Mouse (Mus musculus) lung, postnatal 25 days (tissue): ENCODE data around the gene Olfr1367.

Experiments used
- DNase-seq: peaks from one replicate; pipeline ENCODE4 v3.0.0; 2022; ENCODE audit warnings: low spot score

The Olfr1367 gene

DNA sequence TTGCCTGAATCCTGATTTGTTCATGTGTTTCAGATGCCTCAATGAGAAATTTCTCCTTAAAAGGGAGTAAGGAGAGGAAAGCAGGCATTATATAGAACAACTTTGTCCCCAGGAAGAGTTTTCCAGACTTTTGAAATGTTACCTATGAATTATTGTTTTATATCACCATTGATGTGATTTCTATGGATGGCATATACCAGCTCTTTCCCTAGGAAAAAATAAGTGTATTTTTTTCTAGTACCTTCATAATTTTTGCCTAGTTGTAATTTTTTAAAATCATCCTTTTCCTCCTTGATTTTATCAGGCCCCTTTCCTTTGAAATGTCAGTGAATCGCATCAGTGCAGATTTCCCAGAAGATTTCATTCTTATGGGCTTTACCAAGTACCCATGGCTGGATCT lies at the start of gene Olfr1367:
Gene Olfr1367 (plus strand): TSS at position 301 of the 400 bp plus-strand sequence.
- DNase-seq: no peak

DNA sequence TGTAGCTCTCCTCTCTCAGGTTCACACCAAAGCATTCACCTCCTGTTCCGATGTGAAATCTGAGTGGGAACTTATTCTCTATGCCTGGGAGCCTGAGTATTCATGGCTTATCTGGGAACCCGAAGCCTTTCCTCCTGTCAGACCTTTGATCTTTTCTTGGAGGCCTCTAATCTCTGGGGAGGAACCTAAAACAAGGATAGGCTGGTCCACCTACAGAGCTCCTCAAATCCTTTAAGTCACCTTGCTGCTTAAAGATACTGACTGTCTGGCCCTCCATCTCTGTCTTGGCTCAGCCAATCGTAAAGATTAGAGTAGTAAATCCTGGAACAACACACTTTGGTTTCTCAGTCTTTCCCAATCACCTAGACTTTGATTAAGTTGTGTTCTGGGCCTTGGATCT lies 48.2 kb upstream of the Olfr1367 start:
- DNase-seq: no peak

DNA sequence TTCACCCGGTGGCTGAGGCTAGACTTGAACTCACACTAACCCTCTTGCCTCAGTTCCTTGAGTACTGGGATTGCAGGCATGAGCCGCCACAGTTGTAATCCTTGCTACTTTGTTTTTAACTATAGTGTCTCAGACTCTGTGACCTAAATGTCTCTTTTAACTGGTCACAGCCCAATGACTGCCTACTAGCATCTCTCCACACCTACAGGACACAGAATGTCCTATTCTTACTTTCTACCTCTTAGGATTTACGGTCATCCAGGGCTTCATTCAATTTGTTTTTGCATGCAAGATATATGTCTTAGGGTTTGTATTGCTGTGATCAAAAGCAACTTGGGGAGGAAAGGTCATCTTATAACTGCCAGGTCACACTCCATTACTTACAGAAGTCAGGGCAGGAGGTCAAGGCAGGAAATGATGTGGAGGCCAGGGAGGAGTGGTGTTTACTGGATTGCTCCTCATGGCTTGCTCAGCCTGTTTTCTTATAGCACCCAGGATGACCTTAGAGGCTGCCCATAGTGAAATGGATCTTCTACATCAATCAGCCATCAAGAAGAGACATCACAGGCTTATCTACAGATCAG lies 42.1 kb upstream of the Olfr1367 start:
- no peak for DNase-seq

- DNase-seq: no peak
Observed at GRCm38 (mm10) chr13:21309788-21310187, 36.9 kb upstream of the Olfr1367 start.

- DNase-seq: no peak
Observed at GRCm38 (mm10) chr13:21311926-21312325, 34.8 kb upstream of the Olfr1367 start, which contains the start of gene Gpx6. TSS of gene Gpx6 (plus strand) at chr13:21312125.

DNA sequence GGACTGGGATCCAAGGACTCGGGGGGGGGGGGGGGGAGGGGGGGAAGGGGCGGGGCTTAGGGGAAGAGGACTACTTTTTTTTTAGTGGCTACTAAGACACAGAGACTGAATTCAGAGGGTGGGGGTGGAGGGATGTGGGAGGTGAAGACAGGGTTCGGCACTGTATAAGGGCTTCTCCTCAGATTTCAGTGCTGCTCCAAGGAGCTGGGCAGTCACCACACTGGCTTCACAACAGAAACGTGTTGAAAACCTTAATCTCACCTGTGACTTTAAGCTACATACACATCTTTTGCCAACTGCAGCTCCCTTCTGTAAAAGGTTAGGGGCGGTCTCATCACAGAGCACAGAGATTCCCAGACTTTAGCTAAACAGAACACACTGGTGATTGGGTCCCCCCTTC lies 33.9 kb upstream of the Olfr1367 start:
- no peak for DNase-seq

DNA sequence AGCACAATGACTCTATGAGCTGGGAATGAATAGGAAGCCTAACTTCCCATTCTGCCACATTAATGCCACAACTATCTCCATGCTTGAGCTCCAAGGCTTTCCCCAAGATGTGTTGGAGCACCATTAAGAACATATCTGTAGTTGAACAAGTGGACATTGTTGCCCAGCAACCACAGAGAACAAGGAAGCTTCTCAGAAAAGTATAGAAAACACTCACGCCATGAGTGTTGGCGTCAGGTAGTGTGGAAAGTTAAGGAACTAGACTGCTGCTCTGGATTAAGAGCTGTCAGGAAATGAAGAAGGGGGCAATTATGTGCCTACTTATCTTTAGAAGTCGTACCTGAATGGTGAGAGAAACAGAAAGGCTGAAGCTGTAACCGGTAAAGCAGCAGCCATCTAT lies 32.8 kb upstream of the Olfr1367 start:
- no peak for DNase-seq

DNA sequence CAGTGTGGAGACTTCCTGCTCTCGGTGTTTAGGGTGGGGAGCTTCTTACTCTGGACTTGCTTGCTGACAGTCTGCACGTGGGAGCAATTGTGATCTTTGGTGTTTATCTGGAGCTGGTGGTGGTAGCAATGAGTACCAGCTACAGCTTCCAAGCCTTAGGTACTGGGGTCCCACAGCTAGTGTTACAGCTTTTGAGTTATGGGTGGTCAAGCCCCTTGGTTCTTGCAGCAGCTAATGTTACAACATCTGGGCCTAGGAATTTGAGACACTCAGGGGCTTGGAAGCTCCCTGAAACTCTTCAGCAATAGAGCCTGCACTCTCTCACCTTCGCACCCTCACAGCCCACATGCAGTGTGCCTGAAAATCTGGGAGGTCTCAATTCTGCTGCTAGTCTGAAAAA lies 26.4 kb upstream of the Olfr1367 start:
- no peak for DNase-seq

DNA sequence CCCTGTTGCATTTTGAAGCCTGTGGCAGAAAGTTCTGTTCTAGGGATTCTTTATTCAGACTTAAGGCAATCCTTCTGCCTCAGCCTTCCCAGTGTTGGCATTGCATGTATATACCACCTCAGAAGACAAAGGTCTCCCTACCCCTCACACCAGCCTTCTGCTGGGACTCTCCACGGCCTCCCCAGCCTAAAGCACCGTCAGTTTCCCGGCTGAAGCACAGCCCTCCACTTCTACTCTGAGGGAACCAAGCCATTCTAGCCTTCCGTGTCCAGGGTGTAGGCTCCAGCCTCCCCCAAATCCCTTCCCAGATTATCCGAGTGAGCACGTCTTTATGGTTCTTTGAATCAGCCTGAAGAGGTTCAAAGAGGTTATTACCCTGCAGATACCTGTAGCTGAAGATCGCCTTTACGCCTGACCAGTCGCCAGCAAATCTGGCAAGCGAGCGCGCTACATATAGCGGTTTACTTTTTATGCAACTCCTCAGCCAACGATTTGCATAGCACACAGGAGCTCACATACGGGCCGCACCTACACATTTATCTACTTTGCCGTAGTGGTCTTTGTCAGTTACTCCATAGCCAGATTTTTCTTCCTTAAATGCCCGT lies 24.7 kb upstream of the Olfr1367 start:
- no peak for DNase-seq

- DNase-seq: no peak
Observed at GRCm38 (mm10) chr13:21322509-21323375, 24.0 kb upstream of the Olfr1367 start.

DNA sequence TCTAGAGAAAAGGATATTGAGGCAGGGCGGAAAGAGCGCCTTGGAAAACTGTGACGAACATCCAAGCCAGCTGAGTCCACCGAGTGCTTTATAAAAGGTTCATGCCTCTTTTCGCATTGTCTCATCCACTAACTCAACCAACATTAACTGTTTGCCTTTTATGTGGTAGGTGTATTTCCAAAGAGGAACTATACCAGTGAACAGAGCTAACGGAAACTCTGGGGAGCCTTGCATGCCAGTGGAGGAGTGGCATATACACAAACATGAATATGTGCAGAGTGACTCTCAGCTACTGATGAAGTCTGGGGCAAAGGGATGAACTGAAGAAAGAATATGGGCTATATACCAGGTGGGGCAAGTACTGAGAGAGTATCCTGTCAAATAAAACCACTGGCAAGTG lies 23.3 kb upstream of the Olfr1367 start:
- DNase-seq: no peak

DNA sequence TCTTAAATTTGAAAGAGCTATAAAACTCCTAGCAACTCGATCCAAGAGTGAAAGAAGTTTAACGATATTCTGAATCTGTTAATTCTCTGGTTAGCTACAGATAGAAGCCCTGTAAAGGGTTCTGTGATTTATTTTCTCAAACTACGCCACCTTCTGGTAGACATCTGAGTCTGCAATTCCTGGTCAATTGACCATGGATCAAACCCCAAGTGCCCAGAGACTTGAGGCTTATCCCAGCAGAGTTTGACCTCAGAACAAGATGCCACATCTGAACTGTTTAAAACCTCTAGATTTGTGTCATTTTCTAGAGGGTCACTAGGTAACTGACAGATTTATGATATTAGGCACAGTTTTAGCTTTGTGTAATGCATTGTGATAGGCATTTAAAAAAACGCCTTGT lies 20.5 kb upstream of the Olfr1367 start:
- DNase-seq: peak; percentile 29

DNA sequence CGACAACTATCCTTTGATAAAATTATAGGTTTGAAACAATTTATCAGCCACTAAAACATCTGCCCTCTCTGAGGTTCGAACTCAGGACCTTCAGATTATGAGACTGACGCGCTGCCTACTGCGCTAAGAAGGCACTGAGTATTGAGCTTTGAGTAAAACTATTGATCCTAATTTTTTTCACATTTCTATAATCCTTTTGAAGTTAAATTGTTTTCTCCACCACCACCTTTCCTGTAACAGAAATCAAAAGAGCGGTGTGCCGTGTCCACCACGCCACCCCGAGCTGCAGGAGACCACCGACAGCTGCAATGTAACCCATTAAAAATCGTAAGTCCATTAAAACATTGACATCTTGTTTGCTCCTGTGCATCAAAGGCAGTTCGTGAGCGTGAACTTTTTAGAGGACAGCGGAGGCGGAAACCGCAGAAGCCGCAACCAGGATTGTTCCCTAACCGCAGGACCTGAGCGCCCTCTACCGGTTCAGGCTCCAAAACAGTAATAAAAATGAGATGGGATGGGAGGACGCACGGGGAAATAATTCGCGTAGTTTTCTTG lies 20.0 kb upstream of the Olfr1367 start:
- peak; percentile 82 for DNase-seq

- no peak for DNase-seq
Observed at GRCm38 (mm10) chr13:21327424-21327823, 19.3 kb upstream of the Olfr1367 start.

- DNase-seq: no peak
Observed at GRCm38 (mm10) chr13:21350593-21350992, 3.9 kb downstream of the Olfr1367 start.

DNA sequence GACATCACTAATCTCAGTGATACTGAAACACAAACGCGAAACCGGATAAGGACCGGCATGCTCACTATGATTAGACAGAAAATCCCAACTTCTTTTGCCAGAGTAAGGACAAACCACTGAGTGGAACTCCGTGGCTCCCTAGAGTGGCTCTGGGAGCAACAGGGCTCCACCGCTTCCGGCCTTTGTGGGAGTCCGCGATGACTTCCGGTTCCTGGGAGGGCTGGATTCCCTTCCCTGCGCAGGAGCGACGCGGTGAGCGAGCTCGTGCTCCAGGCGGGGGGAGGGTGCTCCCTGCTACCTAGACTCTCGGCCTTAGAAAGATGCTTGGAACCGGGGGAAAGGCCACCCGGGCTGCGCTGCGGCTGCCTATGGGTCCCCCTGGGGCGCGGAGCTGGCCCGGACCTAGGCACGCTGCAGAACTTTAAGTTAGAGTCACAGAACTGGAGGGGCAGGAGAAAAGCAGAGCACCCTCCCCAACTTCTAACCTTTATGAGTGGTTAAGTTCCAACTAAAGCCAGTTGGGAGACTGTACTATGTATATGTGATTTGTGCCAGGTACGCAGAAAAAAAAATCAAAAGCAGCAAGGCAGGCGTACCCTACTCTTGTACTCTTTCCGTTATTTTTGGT lies 16.0 kb downstream of the Olfr1367 start, which contains the start of gene Zscan12:
Gene Zscan12 (plus strand): TSS at position 200 of the 628 bp plus-strand sequence.
- DNase-seq: peak; percentile 94

GRCm38 (mm10) chr13:21363719-21364118 lies 17.0 kb downstream of the Olfr1367 start:
- DNase-seq: no peak

DNA sequence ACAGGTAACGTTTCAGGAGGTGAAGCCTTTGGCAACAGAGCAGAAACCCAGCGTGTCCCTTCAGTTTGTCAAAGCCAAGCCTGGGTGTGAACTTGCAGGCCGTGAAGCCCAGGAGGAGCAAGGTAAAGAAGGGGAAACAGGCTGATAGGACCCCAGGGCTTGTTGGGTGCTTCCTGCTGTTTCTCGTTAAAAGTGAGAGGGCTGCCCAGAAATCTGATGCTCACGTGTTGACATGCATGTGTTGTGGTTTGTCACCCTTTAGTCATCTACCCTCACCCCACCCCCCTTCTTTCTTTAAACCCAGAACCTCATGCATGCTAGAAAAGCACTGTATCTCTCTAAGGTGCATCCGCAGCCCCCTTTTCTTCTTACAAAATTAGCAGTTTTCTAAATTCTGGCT lies 19.9 kb downstream of the Olfr1367 start:
- DNase-seq: no peak

DNA sequence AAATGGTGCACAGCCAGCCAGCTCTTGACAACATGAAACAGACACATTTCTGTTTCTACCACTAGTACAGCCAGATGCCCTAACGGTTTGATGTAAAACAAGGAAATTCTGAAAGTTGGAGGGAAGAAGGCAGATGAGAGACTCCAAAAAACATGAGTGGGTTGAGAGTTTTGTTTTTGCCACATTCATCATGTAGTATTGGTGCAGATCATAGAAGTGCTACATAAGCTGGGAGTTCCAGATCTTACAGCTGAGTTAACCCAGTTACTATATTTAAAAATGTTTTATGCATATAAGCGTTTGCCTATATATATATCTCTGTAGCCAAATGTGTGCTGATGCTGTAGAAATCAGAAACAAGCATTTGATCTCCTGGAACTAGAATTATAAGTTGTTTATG lies 26.0 kb downstream of the Olfr1367 start:
- no peak for DNase-seq

- no peak for DNase-seq
Observed at GRCm38 (mm10) chr13:21377773-21378172, 31.1 kb downstream of the Olfr1367 start.

DNA sequence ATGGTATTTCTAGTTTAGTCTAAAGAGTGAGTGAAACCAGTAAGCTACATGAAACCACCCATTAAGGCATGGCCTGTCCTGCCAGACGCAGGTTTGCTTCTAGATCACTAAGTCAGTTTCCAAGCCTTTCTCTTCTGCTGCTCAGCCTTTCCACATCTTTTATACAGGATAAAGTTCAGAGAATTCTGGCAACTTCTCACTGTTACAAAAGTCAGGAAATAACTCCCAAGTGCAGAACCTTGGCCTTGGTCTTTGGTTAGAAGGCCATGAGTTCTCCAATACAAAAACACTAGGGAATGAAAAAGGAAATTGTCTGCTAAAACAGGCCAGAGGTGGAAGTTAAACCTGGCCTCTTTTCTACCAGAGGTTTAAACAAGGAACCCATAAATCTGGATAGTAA lies 48.5 kb downstream of the Olfr1367 start:
- no peak for DNase-seq

DNA sequence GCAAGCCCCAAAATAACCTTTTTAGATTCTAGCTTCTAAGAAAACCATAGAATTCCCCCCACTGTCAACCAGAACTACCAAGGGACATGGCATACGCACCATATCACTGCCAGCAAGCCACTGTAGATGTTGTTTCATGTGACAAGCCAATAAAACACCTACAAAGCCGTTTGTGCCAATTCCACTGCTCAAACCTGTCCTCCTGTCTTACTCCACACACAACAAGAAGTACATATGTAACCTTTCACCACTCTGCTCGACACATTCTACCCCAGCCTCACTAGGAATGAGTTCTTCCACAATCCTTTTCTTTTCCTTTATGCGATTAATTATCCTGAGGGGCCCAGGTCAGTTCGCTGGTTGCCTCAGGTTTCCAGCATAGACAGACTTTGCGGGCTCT lies 48.9 kb downstream of the Olfr1367 start:
- DNase-seq: no peak
